Mouse (Mus musculus): ENCODE results near the gene Zbtb20. TPM values are rescaled to one million over a fixed set of nuclear protein-coding genes. Genes with fewer than 3 reads are reported as not detected.

The Zbtb20 gene
- polyA plus RNA-seq, 1 experiment from 2014 or later: 6.6 TPM

GRCm38 (mm10) chr16:43297953-43298596 is 422.4 kb downstream of the Zbtb20 start:
- H3K27me3 ChIP-seq (replicated peaks; ENCODE audit: control insufficient read depth, insufficient read depth, low read length): no peaks in the 10 kb centered on the region
- no peaks in the 10 kb centered on the region for H3K4me1 ChIP-seq (replicated peaks; ENCODE audit: control insufficient read depth, insufficient read depth, low read length)
- H3K9me3 ChIP-seq (ENCODE audit: control insufficient read depth, low read length): no peaks in the 10 kb centered on the region
- H3K27ac ChIP-seq (ENCODE audit: low read depth, low read length): no peak overlapping the region
- no peak overlapping the region for H3K4me3 ChIP-seq (ENCODE audit: low read depth, low read length)
- H3K4me2 ChIP-seq: no peak overlapping the region
- WGBS: 74% methylated on average over 5 of the region's 5 CpGs
- H3K36me3 ChIP-seq (ENCODE audit: control insufficient read depth, insufficient read depth, low read length): no peaks in the 10 kb centered on the region
- DNase-seq (ENCODE audit: low spot score) (no peak), ATAC-seq (replicated peaks; ENCODE audit: low FRiP score) (no peak)
- H3K9ac ChIP-seq (ENCODE audit: low read depth, low read length): no peak overlapping the region

- H3K4me1 ChIP-seq (replicated peaks; ENCODE audit: control insufficient read depth, insufficient read depth, low read length): no peaks in the 10 kb centered on the region
- no peak for DNase-seq (ENCODE audit: low spot score)
- H3K9ac ChIP-seq (ENCODE audit: low read depth, low read length): no peak overlapping the region
- no peaks in the 10 kb centered on the region for H3K36me3 ChIP-seq (ENCODE audit: control insufficient read depth, insufficient read depth, low read length)
- no peak for ATAC-seq (replicated peaks; ENCODE audit: low FRiP score)
- no peaks in the 10 kb centered on the region for H3K27me3 ChIP-seq (replicated peaks; ENCODE audit: control insufficient read depth, insufficient read depth, low read length)
- no peak overlapping the region for H3K4me2 ChIP-seq
- H3K9me3 ChIP-seq (ENCODE audit: control insufficient read depth, low read length): no peaks in the 10 kb centered on the region
- no peak overlapping the region for H3K4me3 ChIP-seq (ENCODE audit: low read depth, low read length)
- 73% methylated on average over 3 of the region's 3 CpGs for WGBS
- H3K27ac ChIP-seq (ENCODE audit: low read depth, low read length): no peak overlapping the region
Observed at GRCm38 (mm10) chr16:43300420-43300819, 424.7 kb downstream of the Zbtb20 start.

- Histone ChIP-seq H3K9me3 (ENCODE audit: control insufficient read depth, low read length) (no peaks in the 10 kb centered on the region), H3K4me1 (replicated peaks; ENCODE audit: control insufficient read depth, insufficient read depth, low read length) (no peaks in the 10 kb centered on the region), H3K27me3 (replicated peaks; ENCODE audit: control insufficient read depth, insufficient read depth, low read length) (no peaks in the 10 kb centered on the region), H3K27ac (ENCODE audit: low read depth, low read length) (no peak overlapping the region), H3K9ac (ENCODE audit: low read depth, low read length) (no peak overlapping the region), H3K36me3 (ENCODE audit: control insufficient read depth, insufficient read depth, low read length) (no peaks in the 10 kb centered on the region), H3K4me2 (no peak overlapping the region), H3K4me3 (ENCODE audit: low read depth, low read length) (no peak overlapping the region)
- no peak for ATAC-seq (replicated peaks; ENCODE audit: low FRiP score)
- no peak for DNase-seq (ENCODE audit: low spot score)
- WGBS: 95% methylated on average over 2 of the region's 2 CpGs
Observed at GRCm38 (mm10) chr16:43302171-43302570, 426.5 kb downstream of the Zbtb20 start.

- H3K9ac ChIP-seq (ENCODE audit: low read depth, low read length): no peak overlapping the region
- ATAC-seq (replicated peaks; ENCODE audit: low FRiP score): no peak
- H3K27ac ChIP-seq (ENCODE audit: low read depth, low read length): no peak overlapping the region
Observed at GRCm38 (mm10) chr16:43303245-43304197, 427.8 kb downstream of the Zbtb20 start.

GRCm38 (mm10) chr16:43309968-43310431 is 434.3 kb downstream of the Zbtb20 start:
- no peak for DNase-seq (ENCODE audit: low spot score)
- WGBS: 67% methylated on average over 4 of the region's 4 CpGs
- Histone ChIP-seq H3K4me3 (ENCODE audit: low read depth, low read length) (no peak overlapping the region), H3K36me3 (ENCODE audit: control insufficient read depth, insufficient read depth, low read length) (no peaks in the 10 kb centered on the region), H3K9ac (ENCODE audit: low read depth, low read length) (no peak overlapping the region), H3K9me3 (ENCODE audit: control insufficient read depth, low read length) (no peaks in the 10 kb centered on the region), H3K27me3 (replicated peaks; ENCODE audit: control insufficient read depth, insufficient read depth, low read length) (no peaks in the 10 kb centered on the region), H3K4me2 (no peak overlapping the region), H3K4me1 (replicated peaks; ENCODE audit: control insufficient read depth, insufficient read depth, low read length) (no peaks in the 10 kb centered on the region), H3K27ac (ENCODE audit: low read depth, low read length) (no peak overlapping the region)
- ATAC-seq (replicated peaks; ENCODE audit: low FRiP score): no peak

More at GRCm38 (mm10) chr16:43303245-43304197, 427.8 kb downstream of the Zbtb20 start:
- 54% methylated on average over 9 of the region's 9 CpGs for WGBS
- H3K36me3 ChIP-seq (ENCODE audit: control insufficient read depth, insufficient read depth, low read length): no peaks in the 10 kb centered on the region
- H3K4me2 ChIP-seq: no peak overlapping the region
- no peak overlapping the region for H3K4me3 ChIP-seq (ENCODE audit: low read depth, low read length)
- no peak for DNase-seq (ENCODE audit: low spot score)
- no peaks in the 10 kb centered on the region for H3K9me3 ChIP-seq (ENCODE audit: control insufficient read depth, low read length)
- H3K27me3 ChIP-seq (replicated peaks; ENCODE audit: control insufficient read depth, insufficient read depth, low read length): no peaks in the 10 kb centered on the region
- no peaks in the 10 kb centered on the region for H3K4me1 ChIP-seq (replicated peaks; ENCODE audit: control insufficient read depth, insufficient read depth, low read length)

- no peak overlapping the region for H3K9ac ChIP-seq (ENCODE audit: low read depth, low read length)
- H3K27me3 ChIP-seq (replicated peaks; ENCODE audit: control insufficient read depth, insufficient read depth, low read length): no peaks in the 10 kb centered on the region
- no peaks in the 10 kb centered on the region for H3K4me1 ChIP-seq (replicated peaks; ENCODE audit: control insufficient read depth, insufficient read depth, low read length)
- H3K4me3 ChIP-seq (ENCODE audit: low read depth, low read length): no peak overlapping the region
- H3K9me3 ChIP-seq (ENCODE audit: control insufficient read depth, low read length): no peaks in the 10 kb centered on the region
- H3K27ac ChIP-seq (ENCODE audit: low read depth, low read length): no peak overlapping the region
- no peak for DNase-seq (ENCODE audit: low spot score)
- H3K36me3 ChIP-seq (ENCODE audit: control insufficient read depth, insufficient read depth, low read length): no peaks in the 10 kb centered on the region
- no peak for ATAC-seq (replicated peaks; ENCODE audit: low FRiP score)
- 80% methylated on average over 3 of the region's 3 CpGs for WGBS
- H3K4me2 ChIP-seq: no peak overlapping the region
Observed at GRCm38 (mm10) chr16:43324009-43324408, 448.3 kb downstream of the Zbtb20 start.

- H3K4me1 ChIP-seq (replicated peaks; ENCODE audit: control insufficient read depth, insufficient read depth, low read length): no peaks in the 10 kb centered on the region
- H3K36me3 ChIP-seq (ENCODE audit: control insufficient read depth, insufficient read depth, low read length): no peaks in the 10 kb centered on the region
- no peak overlapping the region for H3K27ac ChIP-seq (ENCODE audit: low read depth, low read length)
- no peaks in the 10 kb centered on the region for H3K27me3 ChIP-seq (replicated peaks; ENCODE audit: control insufficient read depth, insufficient read depth, low read length)
- WGBS: 78% methylated on average over 1 of the region's 1 CpGs
- H3K9me3 ChIP-seq (ENCODE audit: control insufficient read depth, low read length): no peaks in the 10 kb centered on the region
- DNase-seq (ENCODE audit: low spot score) (no peak), ATAC-seq (replicated peaks; ENCODE audit: low FRiP score) (no peak)
- H3K4me3 ChIP-seq (ENCODE audit: low read depth, low read length): no peak overlapping the region
- no peak overlapping the region for H3K9ac ChIP-seq (ENCODE audit: low read depth, low read length)
- H3K4me2 ChIP-seq: no peak overlapping the region
Observed at GRCm38 (mm10) chr16:43328221-43328620, 452.5 kb downstream of the Zbtb20 start.

GRCm38 (mm10) chr16:43330206-43330605 is 454.5 kb downstream of the Zbtb20 start:
- Histone ChIP-seq H3K4me1 (replicated peaks; ENCODE audit: control insufficient read depth, insufficient read depth, low read length) (no peaks in the 10 kb centered on the region), H3K27ac (ENCODE audit: low read depth, low read length) (no peak overlapping the region), H3K9me3 (ENCODE audit: control insufficient read depth, low read length) (no peaks in the 10 kb centered on the region), H3K4me3 (ENCODE audit: low read depth, low read length) (no peak overlapping the region), H3K9ac (ENCODE audit: low read depth, low read length) (no peak overlapping the region), H3K27me3 (replicated peaks; ENCODE audit: control insufficient read depth, insufficient read depth, low read length) (no peaks in the 10 kb centered on the region), H3K4me2 (no peak overlapping the region), H3K36me3 (ENCODE audit: control insufficient read depth, insufficient read depth, low read length) (no peaks in the 10 kb centered on the region)
- DNase-seq (ENCODE audit: low spot score) (no peak), ATAC-seq (replicated peaks; ENCODE audit: low FRiP score) (no peak)
- WGBS: 88% methylated on average over 3 of the region's 3 CpGs

Data from liver, embryonic 11.5 days (tissue).